ENCODE assay signal across 27 mouse cellular contexts in the genomic region with DNA sequence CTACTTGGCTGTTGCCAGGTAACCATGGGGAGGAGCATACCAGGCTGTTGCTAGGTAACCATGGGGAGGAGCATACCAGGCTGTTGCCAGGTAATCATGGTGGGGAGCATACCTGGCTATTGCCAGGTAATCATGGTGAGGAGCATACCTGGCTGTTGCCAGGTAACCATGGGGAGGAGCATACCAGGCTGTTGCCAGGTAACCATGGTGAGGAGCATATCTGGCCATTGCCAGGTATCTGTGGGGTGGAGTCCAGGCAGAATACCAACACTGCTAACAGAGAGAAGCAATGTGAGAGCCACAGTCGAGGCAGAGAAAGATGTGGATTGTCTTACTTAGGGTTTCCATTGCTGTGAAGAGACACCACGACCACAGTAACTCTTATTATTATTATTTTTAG.
"Had no signal": no experiment of that assay in that cellular context is flagged by ENCODE, and none has a peak within 500 bp of the region (broad histone marks: within the 10 kb centered on the region; RNA-seq: fewer than 3 reads in every experiment).

No protein-coding gene starts in this region.

- H3K9me3 ChIP-seq: heart, embryonic 15.5 days; hindbrain, embryonic 12.5 days; kidney, embryonic 15.5 days; limb, embryonic 15.5 days had no signal

- H3K4me3 ChIP-seq: heart, adult 2 months; heart, embryonic 13.5 days; heart, embryonic 15.5 days; hindbrain, embryonic 12.5 days; kidney, embryonic 15.5 days; limb, embryonic 13.5 days; limb, embryonic 15.5 days; liver, embryonic 12.5 days had no signal

- H3K36me3 ChIP-seq: heart, embryonic 13.5 days; heart, embryonic 15.5 days; hindbrain, embryonic 12.5 days; kidney, embryonic 15.5 days; limb, embryonic 13.5 days; limb, embryonic 15.5 days; liver, embryonic 12.5 days had no signal

- H3K4me2 ChIP-seq: heart, embryonic 11.5 days; heart, embryonic 13.5 days; heart, embryonic 15.5 days; hindbrain, embryonic 12.5 days; hindbrain, embryonic 14.5 days; kidney, embryonic 15.5 days; limb, embryonic 13.5 days; limb, embryonic 15.5 days; liver, embryonic 12.5 days had no signal

- H3K9ac ChIP-seq: heart, embryonic 13.5 days; heart, embryonic 15.5 days; hindbrain, embryonic 12.5 days; hindbrain, embryonic 14.5 days; kidney, embryonic 15.5 days; limb, embryonic 13.5 days; limb, embryonic 15.5 days; liver, embryonic 12.5 days; liver, embryonic 14.5 days had no signal

- DNase-seq: gastrocnemius, postnatal 14 days; gastrocnemius, postnatal 36 days; heart, adult 11 months; heart, adult 2 months; heart, postnatal 14 days; heart, postnatal 36 days; kidney, adult 11 months; kidney, adult 2 months; kidney, adult 9 months; kidney, postnatal 14 days; kidney, postnatal 36 days; layer of hippocampus, adult 9-11 months; layer of hippocampus, postnatal 36 days; left cerebral cortex, postnatal 4 days had no signal

- H3K27ac ChIP-seq: heart, adult 2 months; heart, embryonic 13.5 days; heart, embryonic 15.5 days; hindbrain, embryonic 12.5 days; hindbrain, embryonic 14.5 days; kidney, embryonic 15.5 days; kidney, postnatal 0 days; limb, embryonic 13.5 days; limb, embryonic 15.5 days; liver, embryonic 12.5 days; liver, embryonic 14.5 days had no signal

- ATAC-seq: hindbrain, embryonic 16.5 days; intestine, embryonic 16.5 days; liver, embryonic 12.5 days had no signal
